Mouse (Mus musculus): Measurements from ENCODE around the gene Rab11fip4. TPM values are rescaled to one million over a fixed set of nuclear protein-coding genes. Genes with fewer than 3 reads are reported as not detected.
A peak's percentile ranks its signal among the peaks of the same experiment; 100 is the strongest.

The Rab11fip4 gene
- polyA plus RNA-seq, 1 experiment from 2014 or later = 9.1 TPM

DNA sequence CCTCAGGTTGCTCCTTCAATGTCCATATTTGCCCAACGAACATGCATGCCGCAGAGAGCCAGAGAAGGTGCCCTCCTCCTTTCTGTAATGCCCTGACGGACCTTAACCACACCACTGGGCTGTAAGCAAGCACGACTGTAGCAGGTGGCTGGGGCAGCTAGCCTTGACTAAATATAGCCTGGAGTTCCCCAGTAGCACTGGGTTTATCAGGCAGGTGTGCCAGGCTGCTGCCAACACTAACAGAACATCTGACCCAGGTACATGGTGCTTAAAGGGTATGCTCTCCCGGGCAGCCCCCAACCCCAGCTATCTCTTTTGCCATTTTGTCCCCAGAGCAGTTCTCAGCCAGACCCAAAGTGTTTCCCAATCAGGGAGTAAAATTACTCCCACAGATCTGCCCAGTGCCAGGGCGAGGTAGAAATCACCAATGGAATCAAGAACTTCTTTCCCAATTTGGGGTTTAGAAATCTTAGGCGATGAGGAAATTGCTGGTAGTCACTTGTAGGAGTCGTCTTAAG lies 127.9 kb downstream of the Rab11fip4 start:
- Histone ChIP-seq H3K4me2 (ENCODE audit: low read length) (no peak overlapping the region), H3K27me3 (ENCODE audit: insufficient read depth, low read length) (no peaks in the 10 kb centered on the region), H3K4me1 (replicated peaks; ENCODE audit: insufficient read depth, low read length) (peaks cover 20% of the 10 kb centered on the region), H3K9me3 (replicated peaks; ENCODE audit: low read length) (no peaks in the 10 kb centered on the region), H3K36me3 (ENCODE audit: insufficient read depth, low read length) (no peaks in the 10 kb centered on the region), H3K27ac (no peak overlapping the region), H3K9ac (ENCODE audit: low read depth, low read length) (no peak overlapping the region), H3K4me3 (replicated peaks; ENCODE audit: low read depth, low read length) (no peak overlapping the region)
- no peak for ATAC-seq (replicated peaks; ENCODE audit: low FRiP score, low read depth)
- no peak for DNase-seq (ENCODE audit: low spot score)
- no peak for TF ChIP-seq CTCF (IDR thresholded peaks at IDR 0.05; ENCODE audit: low read depth)
- WGBS = 64% methylated on average over 8 of the region's 8 CpGs

DNA sequence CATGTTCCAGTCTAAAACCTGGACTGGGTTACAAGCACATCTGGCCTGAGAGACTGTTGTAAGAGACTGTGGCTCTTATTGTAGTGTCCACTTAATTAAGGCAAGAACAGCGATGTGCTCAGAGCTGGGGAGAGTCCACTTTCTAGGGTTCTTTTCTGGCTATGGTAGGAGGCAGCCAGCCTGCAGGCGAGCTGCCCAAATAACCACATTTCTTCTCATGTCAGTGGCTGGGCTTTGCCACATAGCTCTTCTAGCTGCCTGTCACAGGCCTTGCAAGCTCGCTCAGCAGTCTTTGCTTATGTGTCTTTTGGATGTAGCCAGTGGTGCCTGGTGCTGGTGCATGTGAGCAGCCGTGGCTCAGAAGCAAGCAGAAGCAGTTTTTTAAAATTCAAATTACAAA lies 129.7 kb downstream of the Rab11fip4 start:
- Histone ChIP-seq H3K27me3 (ENCODE audit: insufficient read depth, low read length) (no peaks in the 10 kb centered on the region), H3K4me3 (replicated peaks; ENCODE audit: low read depth, low read length) (no peak overlapping the region), H3K9ac (ENCODE audit: low read depth, low read length) (no peak overlapping the region), H3K4me1 (replicated peaks; ENCODE audit: insufficient read depth, low read length) (peaks cover 8% of the 10 kb centered on the region; the same call in 1 of the 2 replicates), H3K4me2 (ENCODE audit: low read length) (no peak overlapping the region), H3K36me3 (ENCODE audit: insufficient read depth, low read length) (no peaks in the 10 kb centered on the region), H3K9me3 (replicated peaks; ENCODE audit: low read length) (no peaks in the 10 kb centered on the region), H3K27ac (no peak overlapping the region)
- DNase-seq (ENCODE audit: low spot score) (no peak), ATAC-seq (replicated peaks; ENCODE audit: low FRiP score, low read depth) (no peak)
- 82% methylated on average over 4 of the region's 4 CpGs for WGBS
- TF ChIP-seq CTCF (IDR thresholded peaks at IDR 0.05; ENCODE audit: low read depth) = no peak

DNA sequence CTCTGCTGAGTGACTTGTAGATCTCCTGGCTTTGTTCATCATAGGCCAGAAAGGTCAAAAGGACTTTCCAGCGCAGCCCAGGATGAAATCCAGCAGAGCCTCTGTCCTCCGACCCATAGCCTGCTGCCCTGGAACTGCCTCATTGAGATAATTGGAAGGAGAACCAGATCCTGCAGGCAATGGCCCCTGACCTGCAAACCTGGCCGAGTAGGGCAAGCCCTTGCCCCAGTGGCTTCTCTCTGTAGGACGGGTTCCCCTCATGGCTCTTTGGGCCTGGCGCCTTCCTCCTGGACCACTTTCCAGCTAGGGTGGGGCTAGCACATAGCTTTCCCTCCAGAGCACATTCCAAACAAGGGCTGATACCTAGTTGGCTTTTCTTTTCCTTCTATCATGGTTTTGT lies 131.8 kb downstream of the Rab11fip4 start:
- no peak for TF ChIP-seq CTCF (IDR thresholded peaks at IDR 0.05; ENCODE audit: low read depth)
- ATAC-seq (replicated peaks; ENCODE audit: low FRiP score, low read depth) (no peak), DNase-seq (ENCODE audit: low spot score) (no peak)
- no peaks in the 10 kb centered on the region for H3K36me3 ChIP-seq (ENCODE audit: insufficient read depth, low read length)
- H3K4me2 ChIP-seq (ENCODE audit: low read length) = no peak overlapping the region
- H3K4me3 ChIP-seq (replicated peaks; ENCODE audit: low read depth, low read length) = no peak overlapping the region
- no peaks in the 10 kb centered on the region for H3K9me3 ChIP-seq (replicated peaks; ENCODE audit: low read length)
- 79% methylated on average over 5 of the region's 5 CpGs for WGBS
- no peaks in the 10 kb centered on the region for H3K4me1 ChIP-seq (replicated peaks; ENCODE audit: insufficient read depth, low read length)
- no peaks in the 10 kb centered on the region for H3K27me3 ChIP-seq (ENCODE audit: insufficient read depth, low read length)
- H3K27ac ChIP-seq = no peak overlapping the region
- no peak overlapping the region for H3K9ac ChIP-seq (ENCODE audit: low read depth, low read length)

DNA sequence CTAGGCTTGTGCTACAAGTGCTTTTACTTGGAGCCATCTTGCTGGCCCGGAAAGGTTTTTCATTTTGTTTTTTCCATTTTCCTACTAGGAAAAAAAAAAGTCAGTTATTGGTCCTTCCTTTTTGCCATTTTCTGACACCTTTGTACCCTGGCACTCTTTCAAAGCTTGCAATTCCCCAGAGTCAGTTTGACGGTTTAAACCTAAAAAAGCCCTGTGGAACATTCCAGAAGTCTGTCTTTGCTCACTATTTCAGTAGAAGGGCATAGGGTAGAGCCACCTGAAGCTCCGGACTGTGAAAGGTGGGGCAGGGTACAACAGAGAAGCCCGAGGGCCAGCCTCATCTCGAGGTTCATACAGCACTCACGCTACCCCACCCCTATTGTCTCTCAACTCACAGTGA lies 134.0 kb downstream of the Rab11fip4 start:
- Histone ChIP-seq H3K9ac (ENCODE audit: low read depth, low read length) (no peak overlapping the region), H3K27me3 (ENCODE audit: insufficient read depth, low read length) (no peaks in the 10 kb centered on the region), H3K36me3 (ENCODE audit: insufficient read depth, low read length) (no peaks in the 10 kb centered on the region), H3K27ac (no peak overlapping the region), H3K4me2 (ENCODE audit: low read length) (no peak overlapping the region), H3K4me1 (replicated peaks; ENCODE audit: insufficient read depth, low read length) (no peaks in the 10 kb centered on the region), H3K4me3 (replicated peaks; ENCODE audit: low read depth, low read length) (no peak overlapping the region), H3K9me3 (replicated peaks; ENCODE audit: low read length) (no peaks in the 10 kb centered on the region)
- DNase-seq (ENCODE audit: low spot score) (no peak), ATAC-seq (replicated peaks; ENCODE audit: low FRiP score, low read depth) (no peak)
- 88% methylated on average over 6 of the region's 6 CpGs for WGBS
- TF ChIP-seq CTCF (IDR thresholded peaks at IDR 0.05; ENCODE audit: low read depth) = no peak

DNA sequence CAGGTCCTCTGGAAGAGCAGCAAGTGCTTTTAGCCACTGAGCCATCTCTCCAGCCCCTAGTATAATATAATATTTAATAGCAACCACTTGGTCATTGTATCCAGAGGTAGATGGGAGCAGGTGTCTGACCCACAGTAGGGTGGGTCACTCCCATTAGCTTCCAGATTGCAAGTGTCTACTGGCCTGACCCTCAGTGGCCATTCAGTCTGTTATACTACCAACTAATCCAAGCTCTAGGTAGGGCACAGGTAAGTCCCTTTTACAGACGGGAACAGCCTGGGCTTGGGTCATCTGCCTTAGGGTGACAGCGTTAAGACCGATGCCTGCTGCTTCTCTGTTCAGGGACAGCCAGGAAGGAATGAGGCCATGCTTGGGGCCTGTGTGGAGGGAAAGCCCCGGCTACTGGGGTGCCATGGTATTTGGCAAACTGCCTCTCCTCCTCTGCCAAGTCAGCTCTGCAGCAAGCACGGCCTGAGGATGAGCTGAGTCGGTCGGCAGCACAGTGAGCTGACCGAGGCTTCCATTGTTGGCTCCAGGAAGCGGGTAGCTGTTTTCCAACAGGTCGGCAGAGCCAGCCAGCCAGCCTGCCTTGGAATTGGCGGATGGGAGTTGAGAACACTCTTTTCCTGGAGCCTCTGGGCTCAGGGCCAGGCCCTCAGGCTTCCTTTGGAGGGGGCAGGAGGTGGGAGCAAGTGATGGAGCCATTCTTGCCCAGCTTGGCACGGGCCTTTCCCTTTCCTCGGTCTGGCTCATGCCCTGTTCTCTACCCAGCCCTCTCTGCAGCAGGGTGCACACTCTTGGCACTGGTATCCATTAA lies 138.4 kb downstream of the Rab11fip4 start:
- no peaks in the 10 kb centered on the region for H3K9me3 ChIP-seq (replicated peaks; ENCODE audit: low read length)
- no peaks in the 10 kb centered on the region for H3K27me3 ChIP-seq (ENCODE audit: insufficient read depth, low read length)
- no peak for TF ChIP-seq CTCF (IDR thresholded peaks at IDR 0.05; ENCODE audit: low read depth)
- no peaks in the 10 kb centered on the region for H3K4me1 ChIP-seq (replicated peaks; ENCODE audit: insufficient read depth, low read length)
- ATAC-seq (replicated peaks; ENCODE audit: low FRiP score, low read depth) (no peak; the same call in 1 of the 2 replicates), DNase-seq (ENCODE audit: low spot score) (no peak)
- peak overlapping the region; percentile 37 for H3K27ac ChIP-seq
- no peak overlapping the region for H3K4me2 ChIP-seq (ENCODE audit: low read length)
- 73% methylated on average over 13 of the region's 13 CpGs for WGBS
- no peaks in the 10 kb centered on the region for H3K36me3 ChIP-seq (ENCODE audit: insufficient read depth, low read length)
- no peak overlapping the region for H3K4me3 ChIP-seq (replicated peaks; ENCODE audit: low read depth, low read length)
- H3K9ac ChIP-seq (ENCODE audit: low read depth, low read length) = no peak overlapping the region

DNA sequence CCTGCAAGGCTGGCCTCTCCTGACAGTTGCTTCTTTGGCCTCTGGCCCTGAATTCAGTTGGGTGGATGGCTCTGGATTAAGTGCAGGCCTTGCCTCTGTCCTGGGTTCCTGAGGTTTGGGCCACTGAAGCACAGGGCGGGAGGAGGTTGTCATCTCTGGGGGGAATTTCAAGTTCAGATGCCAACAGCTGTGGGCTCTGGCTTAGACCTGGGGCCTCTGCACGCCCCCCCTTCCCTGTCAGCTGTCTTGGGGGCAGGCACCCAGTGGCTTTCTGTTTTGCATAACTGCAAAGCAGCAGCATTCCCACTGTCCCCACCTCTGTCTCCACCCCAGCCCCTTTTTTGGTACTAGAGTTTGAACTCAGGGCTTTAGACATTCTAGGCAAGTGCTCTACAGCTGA lies 139.4 kb downstream of the Rab11fip4 start:
- Histone ChIP-seq H3K27me3 (ENCODE audit: insufficient read depth, low read length) (no peaks in the 10 kb centered on the region), H3K4me1 (replicated peaks; ENCODE audit: insufficient read depth, low read length) (no peaks in the 10 kb centered on the region), H3K4me3 (replicated peaks; ENCODE audit: low read depth, low read length) (no peak overlapping the region), H3K9ac (ENCODE audit: low read depth, low read length) (no peak overlapping the region), H3K4me2 (ENCODE audit: low read length) (no peak overlapping the region), H3K27ac (no peak overlapping the region), H3K36me3 (ENCODE audit: insufficient read depth, low read length) (no peaks in the 10 kb centered on the region), H3K9me3 (replicated peaks; ENCODE audit: low read length) (no peaks in the 10 kb centered on the region)
- DNase-seq (ENCODE audit: low spot score) (no peak), ATAC-seq (replicated peaks; ENCODE audit: low FRiP score, low read depth) (no peak)
- no peak for TF ChIP-seq CTCF (IDR thresholded peaks at IDR 0.05; ENCODE audit: low read depth)
- 89% methylated on average over 2 of the region's 2 CpGs for WGBS

Data from kidney, postnatal 0 days (tissue).